Mouse (Mus musculus): ENCODE measurements around the gene Tnik. TPM values are rescaled to one million over a fixed set of nuclear protein-coding genes. Genes with fewer than 3 reads are reported as not detected.

The Tnik gene
- polyA plus RNA-seq, 1 experiment from 2014 or later, result 9.8 TPM

- H3K27ac ChIP-seq, result no peak overlapping the region
- ATAC-seq (ENCODE audit: borderline replicate concordance, extremely low read depth, low FRiP score, low TSS enrichment), result no peak
- H3K4me2 ChIP-seq, result no peak overlapping the region
- no peak overlapping the region for H3K9ac ChIP-seq
- no peaks in the 10 kb centered on the region for H3K4me1 ChIP-seq
- no peak overlapping the region for H3K4me3 ChIP-seq
- no peaks in the 10 kb centered on the region for H3K9me3 ChIP-seq
- 93% methylated on average over 3 of the region's 3 CpGs for WGBS
- H3K27me3 ChIP-seq, result no peaks in the 10 kb centered on the region
- no peaks in the 10 kb centered on the region for H3K36me3 ChIP-seq
Measured at GRCm38 (mm10) chr3:28497503-28497857, 234.5 kb downstream of the Tnik start.

GRCm38 (mm10) chr3:28502697-28503096 lies 239.7 kb downstream of the Tnik start:
- Histone ChIP-seq H3K36me3 (no peaks in the 10 kb centered on the region), H3K9ac (no peak overlapping the region), H3K4me2 (no peak overlapping the region), H3K27ac (no peak overlapping the region), H3K9me3 (no peaks in the 10 kb centered on the region), H3K4me3 (no peak overlapping the region), H3K27me3 (no peaks in the 10 kb centered on the region), H3K4me1 (no peaks in the 10 kb centered on the region)
- ATAC-seq (ENCODE audit: borderline replicate concordance, extremely low read depth, low FRiP score, low TSS enrichment), result no peak
- 82% methylated on average over 3 of the region's 3 CpGs for WGBS

- Histone ChIP-seq H3K27me3 (no peaks in the 10 kb centered on the region), H3K4me1 (no peaks in the 10 kb centered on the region), H3K27ac (no peak overlapping the region), H3K4me3 (no peak overlapping the region), H3K4me2 (no peak overlapping the region), H3K9ac (no peak overlapping the region), H3K36me3 (no peaks in the 10 kb centered on the region), H3K9me3 (no peaks in the 10 kb centered on the region)
- WGBS, result 82% methylated on average over 6 of the region's 6 CpGs
- no peak; the same call in 1 of the 2 replicates for ATAC-seq (ENCODE audit: borderline replicate concordance, extremely low read depth, low FRiP score, low TSS enrichment)
Measured at GRCm38 (mm10) chr3:28509337-28509935, 246.4 kb downstream of the Tnik start.

GRCm38 (mm10) chr3:28523004-28523482 lies 260.0 kb downstream of the Tnik start:
- WGBS, result 32% methylated on average over 6 of the region's 6 CpGs
- H3K4me2 ChIP-seq, result no peak overlapping the region

GRCm38 (mm10) chr3:28523541-28524165 lies 260.6 kb downstream of the Tnik start:
- H3K9me3 ChIP-seq, result no peaks in the 10 kb centered on the region
- no peak for ATAC-seq (ENCODE audit: borderline replicate concordance, extremely low read depth, low FRiP score, low TSS enrichment)
- H3K27me3 ChIP-seq, result no peaks in the 10 kb centered on the region
- no peak overlapping the region for H3K9ac ChIP-seq
- H3K27ac ChIP-seq, result 0 out of 2 replicates have a peak overlapping the region, but pooled peaks have one; percentile 34
- no peak overlapping the region for H3K4me2 ChIP-seq
- H3K36me3 ChIP-seq, result no peaks in the 10 kb centered on the region
- 42% methylated on average over 4 of the region's 4 CpGs for WGBS
- peaks cover 5% of the 10 kb centered on the region; the same call in 1 of the 2 replicates for H3K4me1 ChIP-seq
- no peak overlapping the region for H3K4me3 ChIP-seq

More at GRCm38 (mm10) chr3:28523004-28523482, 260.0 kb downstream of the Tnik start:
- Histone ChIP-seq H3K36me3 (no peaks in the 10 kb centered on the region), H3K9me3 (no peaks in the 10 kb centered on the region), H3K27ac (peak overlapping the region; percentile 60), H3K4me3 (no peak overlapping the region), H3K4me1 (peaks cover 5% of the 10 kb centered on the region; the same call in 1 of the 2 replicates), H3K27me3 (no peaks in the 10 kb centered on the region), H3K9ac (no peak overlapping the region)
- peak; percentile 92 for ATAC-seq (ENCODE audit: borderline replicate concordance, extremely low read depth, low FRiP score, low TSS enrichment)

GRCm38 (mm10) chr3:28524562-28524961 lies 261.5 kb downstream of the Tnik start:
- H3K9me3 ChIP-seq, result no peaks in the 10 kb centered on the region
- no peaks in the 10 kb centered on the region for H3K36me3 ChIP-seq
- no peak overlapping the region for H3K9ac ChIP-seq
- no peak overlapping the region for H3K4me2 ChIP-seq
- peaks cover 5% of the 10 kb centered on the region; the same call in 1 of the 2 replicates for H3K4me1 ChIP-seq
- no peaks in the 10 kb centered on the region for H3K27me3 ChIP-seq
- ATAC-seq (ENCODE audit: borderline replicate concordance, extremely low read depth, low FRiP score, low TSS enrichment), result no peak
- H3K27ac ChIP-seq, result no peak overlapping the region
- no peak overlapping the region for H3K4me3 ChIP-seq
- 86% methylated on average over 3 of the region's 3 CpGs for WGBS

- H3K9me3 ChIP-seq, result no peaks in the 10 kb centered on the region
- no peak overlapping the region for H3K4me3 ChIP-seq
- 53% methylated on average over 2 of the region's 2 CpGs for WGBS
- H3K9ac ChIP-seq, result no peak overlapping the region
- H3K4me2 ChIP-seq, result no peak overlapping the region
- H3K27ac ChIP-seq, result no peak overlapping the region
- peak; percentile 39; the same call in 1 of the 2 replicates for ATAC-seq (ENCODE audit: borderline replicate concordance, extremely low read depth, low FRiP score, low TSS enrichment)
- H3K27me3 ChIP-seq, result no peaks in the 10 kb centered on the region
- H3K4me1 ChIP-seq, result peaks cover 5% of the 10 kb centered on the region; the same call in 1 of the 2 replicates
- H3K36me3 ChIP-seq, result no peaks in the 10 kb centered on the region
Measured at GRCm38 (mm10) chr3:28526671-28527070, 263.7 kb downstream of the Tnik start.

GRCm38 (mm10) chr3:28527231-28527630 lies 264.2 kb downstream of the Tnik start:
- ATAC-seq (ENCODE audit: borderline replicate concordance, extremely low read depth, low FRiP score, low TSS enrichment), result no peak
- H3K4me2 ChIP-seq, result no peak overlapping the region
- no peaks in the 10 kb centered on the region for H3K9me3 ChIP-seq
- H3K9ac ChIP-seq, result no peak overlapping the region
- H3K27ac ChIP-seq, result no peak overlapping the region
- WGBS, result 87% methylated on average over 4 of the region's 4 CpGs
- H3K36me3 ChIP-seq, result no peaks in the 10 kb centered on the region
- H3K4me1 ChIP-seq, result peaks cover 5% of the 10 kb centered on the region; the same call in 1 of the 2 replicates
- H3K27me3 ChIP-seq, result no peaks in the 10 kb centered on the region
- no peak overlapping the region for H3K4me3 ChIP-seq

- Histone ChIP-seq H3K36me3 (no peaks in the 10 kb centered on the region), H3K4me3 (no peak overlapping the region), H3K27ac (no peak overlapping the region), H3K9ac (no peak overlapping the region), H3K9me3 (no peaks in the 10 kb centered on the region), H3K4me2 (no peak overlapping the region), H3K4me1 (no peaks in the 10 kb centered on the region), H3K27me3 (no peaks in the 10 kb centered on the region)
- no peak for ATAC-seq (ENCODE audit: borderline replicate concordance, extremely low read depth, low FRiP score, low TSS enrichment)
- WGBS, result 82% methylated on average over 4 of the region's 4 CpGs
Measured at GRCm38 (mm10) chr3:28529548-28529947, 266.5 kb downstream of the Tnik start.

GRCm38 (mm10) chr3:28531294-28531956 lies 268.4 kb downstream of the Tnik start:
- no peak for ATAC-seq (ENCODE audit: borderline replicate concordance, extremely low read depth, low FRiP score, low TSS enrichment)
- WGBS, result 68% methylated on average over 15 of the region's 15 CpGs

GRCm38 (mm10) chr3:28532666-28533065 lies 269.7 kb downstream of the Tnik start:
- Histone ChIP-seq H3K36me3 (no peaks in the 10 kb centered on the region), H3K4me2 (no peak overlapping the region), H3K9ac (no peak overlapping the region), H3K4me1 (no peaks in the 10 kb centered on the region), H3K9me3 (no peaks in the 10 kb centered on the region), H3K4me3 (no peak overlapping the region), H3K27ac (no peak overlapping the region), H3K27me3 (no peaks in the 10 kb centered on the region)
- 90% methylated on average over 7 of the region's 7 CpGs for WGBS
- ATAC-seq (ENCODE audit: borderline replicate concordance, extremely low read depth, low FRiP score, low TSS enrichment), result no peak

More at GRCm38 (mm10) chr3:28531294-28531956, 268.4 kb downstream of the Tnik start:
- no peaks in the 10 kb centered on the region for H3K36me3 ChIP-seq
- H3K4me3 ChIP-seq, result no peak overlapping the region
- H3K4me1 ChIP-seq, result no peaks in the 10 kb centered on the region
- no peak overlapping the region for H3K9ac ChIP-seq
- H3K4me2 ChIP-seq, result no peak overlapping the region
- H3K27me3 ChIP-seq, result no peaks in the 10 kb centered on the region
- H3K27ac ChIP-seq, result no peak overlapping the region
- no peaks in the 10 kb centered on the region for H3K9me3 ChIP-seq

- Histone ChIP-seq H3K4me3 (no peak overlapping the region), H3K27ac (no peak overlapping the region), H3K4me2 (no peak overlapping the region), H3K36me3 (no peaks in the 10 kb centered on the region), H3K4me1 (no peaks in the 10 kb centered on the region), H3K27me3 (no peaks in the 10 kb centered on the region), H3K9me3 (no peaks in the 10 kb centered on the region), H3K9ac (no peak overlapping the region)
- WGBS, result 81% methylated on average over 5 of the region's 5 CpGs
- ATAC-seq (ENCODE audit: borderline replicate concordance, extremely low read depth, low FRiP score, low TSS enrichment), result no peak
Measured at GRCm38 (mm10) chr3:28540121-28540520, 277.1 kb downstream of the Tnik start.
